Mouse (Mus musculus) heart, adult 10 weeks (tissue): Measurements from ENCODE around the gene Hmbs. TPM values are rescaled to one million over a fixed set of nuclear protein-coding genes. Genes with fewer than 3 reads are reported as not detected.

Experiments
- polyA plus RNA-seq: library from polyadenylated mRNA; stranded (reverse); fragments of 350-450 nt; fragmentation: Illumina TruSeq; extraction: RNeasy Lipid Tissue Mini Kit (QIAGEN cat#74804); gene quantifications from one replicate; pipeline ENCODE4 v1.2.3, GENCODE M21; 2014; ENCODE audit warnings: low read depth, low replicate concordance

Gene Hmbs
- polyA plus RNA-seq, result 44.7 TPM

DNA sequence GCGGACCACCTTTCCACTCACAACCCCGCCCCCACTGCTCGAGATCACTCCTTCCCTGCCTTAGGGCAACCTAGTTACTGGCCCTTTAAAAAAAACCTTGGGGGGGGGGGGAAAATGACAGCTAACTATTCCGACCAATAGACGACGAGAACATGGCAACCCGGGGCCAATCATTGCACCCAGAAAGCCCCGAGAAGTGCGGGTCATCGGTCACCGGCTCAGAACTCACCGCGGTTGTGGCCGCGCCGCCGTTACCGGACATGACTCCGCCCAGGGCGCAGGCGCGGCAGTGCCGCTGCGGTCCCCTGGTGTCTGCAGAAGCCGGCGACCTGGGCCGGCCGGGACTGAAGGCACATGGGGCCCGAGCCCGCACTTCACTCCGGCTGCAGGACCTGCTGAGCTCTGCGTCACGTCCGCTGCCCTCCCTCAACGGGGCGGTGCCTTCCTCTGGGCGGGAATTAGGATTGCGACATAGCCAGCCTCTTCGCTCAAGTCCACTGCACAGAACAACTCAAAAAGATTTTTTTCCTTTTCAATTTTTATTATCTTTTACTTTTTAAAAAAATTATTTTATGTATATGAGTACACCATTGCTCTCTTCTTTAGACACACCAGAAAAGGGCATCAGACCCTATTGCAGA, at the start of gene Hmbs:
Gene Hmbs, minus strand, starts transcription at position 448 of the 641 bp plus-strand sequence.

DNA sequence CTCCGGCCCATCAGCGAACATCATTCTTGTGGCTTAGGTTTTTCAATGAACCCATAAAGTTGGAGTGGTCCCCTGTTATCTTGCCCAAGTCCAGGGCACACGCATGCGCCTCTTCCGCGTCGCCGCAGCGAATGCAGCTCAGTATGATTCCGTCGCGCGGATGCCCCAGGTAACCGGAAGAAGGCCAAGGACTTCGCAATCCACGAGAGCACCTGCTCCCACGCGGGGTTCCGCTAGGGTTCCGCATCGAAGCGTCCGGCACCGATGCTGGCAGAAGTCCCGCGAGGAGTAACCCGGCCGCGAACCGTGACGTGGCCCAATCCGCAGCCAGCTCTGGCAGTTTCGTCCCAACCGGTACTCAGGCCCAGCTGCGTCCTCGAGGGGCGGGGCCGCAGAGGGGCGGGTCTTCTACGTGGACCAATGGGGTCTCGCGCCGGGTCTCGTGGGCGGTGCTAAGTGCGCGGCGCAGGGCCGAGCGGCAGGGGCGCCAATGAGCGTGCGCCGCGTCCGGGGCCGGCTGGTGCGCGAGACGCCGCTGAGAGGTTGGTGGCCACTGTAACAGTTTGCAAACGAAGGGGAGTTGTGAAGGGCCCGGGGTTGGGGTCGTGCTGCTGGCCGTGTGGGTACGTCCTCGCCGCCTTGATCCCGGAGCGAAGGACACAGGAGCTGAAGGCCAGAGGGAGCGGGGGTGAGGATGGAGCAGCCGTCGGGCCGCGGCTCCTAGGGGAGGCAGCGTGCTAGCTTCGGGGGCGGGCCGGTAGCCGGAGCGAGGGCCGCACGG, 35.2 kb upstream of the Hmbs start, which contains the start of gene Hyou1:
Gene Hyou1, plus strand, starts transcription at position 437 of the 781 bp plus-strand sequence.

DNA sequence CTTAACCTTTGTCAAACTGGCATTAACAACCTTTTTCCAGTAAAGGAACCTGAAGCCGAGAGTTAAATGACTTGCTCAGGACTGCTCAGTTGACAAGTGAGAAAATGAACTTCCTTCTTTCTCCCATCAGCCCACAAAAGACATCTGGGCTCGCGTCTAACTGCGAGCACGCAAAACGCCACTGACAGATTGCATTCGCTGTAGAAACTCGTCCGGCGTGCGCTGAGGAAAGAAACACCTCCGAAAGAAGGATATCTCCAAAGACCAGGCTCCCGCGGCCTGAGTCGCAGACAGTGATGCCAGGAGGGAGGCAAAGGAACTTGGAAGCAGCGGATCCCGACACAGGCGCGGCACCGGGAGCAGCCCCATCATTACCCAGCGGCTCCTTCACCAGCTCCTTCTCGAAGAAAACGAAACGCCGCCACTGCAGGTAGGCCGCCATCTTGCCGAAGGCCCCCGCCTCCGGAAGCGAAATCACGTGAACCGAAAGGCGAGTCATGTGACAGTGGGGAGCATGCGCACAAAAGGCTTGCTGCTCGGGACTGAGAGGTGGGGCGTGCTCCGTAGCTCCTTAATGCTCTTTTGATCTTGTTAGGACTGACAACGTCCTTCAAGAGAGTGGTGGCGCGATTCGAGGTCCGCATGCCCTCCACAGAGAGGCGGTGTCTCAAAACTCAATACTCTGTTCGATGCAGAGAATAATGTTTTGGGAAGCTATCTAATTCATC, 17.3 kb upstream of the Hmbs start, which contains the start of gene Vps11:
Gene Vps11, minus strand, starts transcription at position 481 of the 728 bp plus-strand sequence.

GRCm38 (mm10) chr9:44334396-44335330, 9.4 kb downstream of the Hmbs start, which contains the start of gene H2afx:
TSS of gene H2afx (plus strand) at chr9:44334694.

GRCm38 (mm10) chr9:44325768-44326370, 18.2 kb downstream of the Hmbs start, which contains the start of gene Dpagt1:
TSS of gene Dpagt1 (plus strand) at chr9:44326019.

GRCm38 (mm10) chr9:44319887-44320798, 23.9 kb downstream of the Hmbs start, which contains the start of gene C2cd2l:
TSS of gene C2cd2l (minus strand) at chr9:44320285.

GRCm38 (mm10) chr9:44305466-44306079, 38.5 kb downstream of the Hmbs start, which contains the start of gene Hinfp:
TSS of gene Hinfp (minus strand) at chr9:44305671.

GRCm38 (mm10) chr9:44288076-44288958, 55.7 kb downstream of the Hmbs start, which contains the start of gene Abcg4:
TSS of gene Abcg4 (minus strand) at chr9:44288615.

Other genes starting within 250 kb of the Hmbs start
- not detected for gene Mfrp, start 242.5 kb downstream of the Hmbs start, polyA plus RNA-seq
- 5.8 TPM for gene C1qtnf5, start 237.0 kb downstream of the Hmbs start, polyA plus RNA-seq
- gene Gm49380, start 230.7 kb downstream of the Hmbs start, polyA plus RNA-seq, result 0.18 TPM
- gene Rnf26, start 230.7 kb downstream of the Hmbs start, polyA plus RNA-seq, result 5.6 TPM
- gene Mcam, start 209.8 kb downstream of the Hmbs start, polyA plus RNA-seq, result 45.0 TPM
- 9.4 TPM for gene Cbl, start 110.2 kb downstream of the Hmbs start, polyA plus RNA-seq
- not detected for gene Ccdc153, start 103.6 kb downstream of the Hmbs start, polyA plus RNA-seq
- 2.5 TPM for gene Pdzd3, start 92.8 kb downstream of the Hmbs start, polyA plus RNA-seq
- 13.5 TPM for gene Nlrx1, start 75.6 kb downstream of the Hmbs start, polyA plus RNA-seq
- 0.47 TPM for gene Abcg4, start 55.6 kb downstream of the Hmbs start, polyA plus RNA-seq
- gene Hinfp, start 38.6 kb downstream of the Hmbs start, polyA plus RNA-seq, result 7.7 TPM
- 16.3 TPM for gene C2cd2l, start 23.9 kb downstream of the Hmbs start, polyA plus RNA-seq
- 17.7 TPM for gene Dpagt1, start 18.2 kb downstream of the Hmbs start, polyA plus RNA-seq
- gene H2afx, start 9.5 kb downstream of the Hmbs start, polyA plus RNA-seq, result 8.9 TPM
- 19.6 TPM for gene Vps11, start 17.4 kb upstream of the Hmbs start, polyA plus RNA-seq
- gene Hyou1, start 35.3 kb upstream of the Hmbs start, polyA plus RNA-seq, result 24.8 TPM
- 25.1 TPM for gene Slc37a4, start 52.6 kb upstream of the Hmbs start, polyA plus RNA-seq
- 932 TPM for gene Rps25, start 62.9 kb upstream of the Hmbs start, polyA plus RNA-seq
- 48.1 TPM for gene Trappc4, start 63.4 kb upstream of the Hmbs start, polyA plus RNA-seq
- 13.8 TPM for gene Ccdc84, start 74.3 kb upstream of the Hmbs start, polyA plus RNA-seq
- gene Foxr1, start 96.9 kb upstream of the Hmbs start, polyA plus RNA-seq, result not detected
- not detected for gene Upk2, start 110.7 kb upstream of the Hmbs start, polyA plus RNA-seq
- 22.5 TPM for gene Bcl9l, start 138.6 kb upstream of the Hmbs start, polyA plus RNA-seq
- gene Cxcr5, start 217.6 kb upstream of the Hmbs start, polyA plus RNA-seq, result 0.39 TPM